In genomic region chr1:56897492-56898180, GRCm38 (mm10) we compare ENCODE assay signal across 10 mouse cellular contexts.
DNase-seq lines count a peak whose midpoint lies in the region; ATAC-seq lines count a peak whose summit lies in the region.
"Had no signal": no experiment of that assay in that cellular context is flagged by ENCODE, and none has a peak within 500 bp of the region (broad histone marks: within the 10 kb centered on the region; RNA-seq: fewer than 3 reads in every experiment).

No protein-coding gene starts in this region.

- DNase-seq in 3134 (ENCODE audit: extremely low read depth, insufficient read length, low spot score) = peak; percentile 1
- DNase-seq in kidney, adult 18-20 months = peak; percentile 53
- DNase-seq in kidney, postnatal 14 days = peak; percentile 46
- DNase-seq in lung, postnatal 14 days = peak; percentile 35
- no peak for DNase-seq in adrenal gland, adult (ENCODE audit: inconsistent age in 2 of 2, low spot score in 1 of 2)
- no peak for DNase-seq in thymus, postnatal 36 days
- DNase-seq: cerebellum, adult 9-10 months; heart, postnatal 36 days had no signal

- ATAC-seq in activated CD4-positive, CD25-positive, alpha-beta regulatory T cell, adult 4 months = no peak
- ATAC-seq: hindbrain, embryonic 16.5 days had no signal

Comparison
In these comparisons a context has a peak if more than half of its experiments do, and no peak if none do; other contexts are left out.
1. DNase-seq: peak in 3134 (single experiment), kidney, adult 18-20 months (single experiment), kidney, postnatal 14 days (single experiment) and lung, postnatal 14 days (single experiment); none in adrenal gland, adult (0 of 2) and thymus, postnatal 36 days (0 of 2).